In the genomic region with DNA sequence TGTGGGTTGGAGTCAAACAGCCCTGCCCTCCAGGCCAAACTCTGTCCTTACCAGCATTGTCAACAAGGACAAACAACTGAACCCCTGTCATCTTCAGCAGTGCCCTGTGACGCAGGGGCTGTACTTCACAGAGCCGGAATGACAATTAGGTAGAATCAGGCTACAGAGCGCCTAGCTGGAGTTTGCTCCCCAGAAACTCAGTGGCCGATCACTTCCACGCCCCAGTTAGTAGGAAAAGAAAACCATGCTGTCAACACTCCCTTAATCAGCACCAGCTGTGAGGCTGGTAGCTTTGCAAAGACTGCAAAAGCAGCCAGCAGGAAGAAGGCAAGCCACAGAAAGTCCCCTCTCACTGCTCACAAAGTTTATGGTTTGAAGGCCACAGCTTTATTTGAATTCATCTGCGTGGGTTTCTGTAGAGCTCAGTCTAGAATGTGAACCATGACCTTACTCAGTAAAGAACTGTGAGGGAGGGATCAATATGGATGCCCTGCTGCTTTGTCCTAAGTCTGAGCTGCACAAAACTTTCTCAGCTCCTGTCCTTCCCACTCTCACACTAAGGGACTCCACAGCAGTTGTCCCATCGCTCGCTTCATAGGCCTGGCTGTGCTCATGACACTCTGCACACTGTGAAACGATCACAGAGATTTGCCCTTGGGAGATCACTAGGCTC, we compare ENCODE assay signal across 13 mouse cellular contexts. TPM values are rescaled to one million over a fixed set of nuclear protein-coding genes. Genes with fewer than 3 reads are reported as not detected.
DNase-seq lines count a peak whose midpoint lies in the region; ATAC-seq lines count a peak whose summit lies in the region.
"Had no signal": no experiment of that assay in that cellular context is flagged by ENCODE, and none has a peak within 500 bp of the region (broad histone marks: within the 10 kb centered on the region; RNA-seq: fewer than 3 reads in every experiment).

No protein-coding gene starts in this region.

- H3K9ac ChIP-seq in midbrain, embryonic 11.5 days (ENCODE audit: low read length) = no peak overlapping the region
- H3K9ac ChIP-seq in midbrain, embryonic 15.5 days = no peak overlapping the region

- H3K27me3 ChIP-seq in heart, embryonic 10.5 days (ENCODE audit: insufficient read depth, poor library complexity, severe bottlenecking) = peaks cover 14% of the 10 kb centered on the region; the same call in 1 of the 2 replicates
- H3K27me3 ChIP-seq in midbrain, embryonic 11.5 days (ENCODE audit: control insufficient read depth, insufficient read depth, low read length) = no peaks in the 10 kb centered on the region
- no peaks in the 10 kb centered on the region; the same call in 1 of the 2 replicates for H3K27me3 ChIP-seq in midbrain, embryonic 15.5 days (replicated peaks)

- H3K36me3 ChIP-seq in heart, embryonic 10.5 days = no peaks in the 10 kb centered on the region
- H3K36me3 ChIP-seq in midbrain, embryonic 11.5 days (ENCODE audit: control insufficient read depth, insufficient read depth, low read length) = no peaks in the 10 kb centered on the region
- H3K36me3 ChIP-seq in midbrain, embryonic 15.5 days (replicated peaks) = no peaks in the 10 kb centered on the region

- H3K4me2 ChIP-seq in midbrain, embryonic 11.5 days = no peak overlapping the region
- H3K4me2 ChIP-seq in midbrain, embryonic 15.5 days = no peak overlapping the region

- H3K9me3 ChIP-seq in heart, embryonic 10.5 days = no peaks in the 10 kb centered on the region
- no peaks in the 10 kb centered on the region for H3K9me3 ChIP-seq in midbrain, embryonic 11.5 days (ENCODE audit: control insufficient read depth, low read length)
- H3K9me3 ChIP-seq in midbrain, embryonic 15.5 days = no peaks in the 10 kb centered on the region

- H3K4me3 ChIP-seq in heart, embryonic 10.5 days = no peak overlapping the region
- no peak overlapping the region for H3K4me3 ChIP-seq in midbrain, embryonic 11.5 days (ENCODE audit: low read depth, low read length)
- no peak overlapping the region for H3K4me3 ChIP-seq in midbrain, embryonic 15.5 days

- no peak for ATAC-seq in midbrain, embryonic 11.5 days (ENCODE audit: low FRiP score)
- no peak for ATAC-seq in midbrain, embryonic 15.5 days (replicated peaks)
- ATAC-seq in erythroblast, adult 5-6 weeks (replicated peaks; ENCODE audit: low FRiP score, poor library complexity, severe bottlenecking) = no peak

- H3K27ac ChIP-seq in heart, embryonic 10.5 days = no peak overlapping the region
- H3K27ac ChIP-seq in midbrain, embryonic 11.5 days (ENCODE audit: low read depth, low read length) = no peak overlapping the region
- no peak overlapping the region for H3K27ac ChIP-seq in midbrain, embryonic 15.5 days

- WGBS in heart, embryonic 10.5 days = 24% methylated on average over 9 of the region's 9 CpGs
- WGBS in midbrain, embryonic 11.5 days = 36% methylated on average over 9 of the region's 9 CpGs
- WGBS in midbrain, embryonic 15.5 days = 30% methylated on average over 9 of the region's 9 CpGs

- peak; percentile 95 for DNase-seq in heart, adult 11 months
- DNase-seq in heart, embryonic 10.5 days (ENCODE audit: low spot score) = no peak
- DNase-seq in midbrain, embryonic 11.5 days (ENCODE audit: low spot score, missing footprints) = peak; percentile 90
- DNase-seq in fibroblast of lung, adult 2 months (ENCODE audit: low read depth) = peak; percentile 36
- peak; percentile 55 for DNase-seq in retina, embryonic 14.5 days (ENCODE audit: low spot score)
- no peak for DNase-seq in cerebellum, adult 18-20 months
- DNase-seq: gastrocnemius, postnatal 36 days; midbrain, embryonic 14.5 days had no signal

- peaks cover 11% of the 10 kb centered on the region for H3K4me1 ChIP-seq in heart, embryonic 10.5 days
- peaks cover 3% of the 10 kb centered on the region; the same call in 1 of the 2 replicates for H3K4me1 ChIP-seq in midbrain, embryonic 11.5 days (ENCODE audit: control insufficient read depth, insufficient read depth, low read length)
- no peaks in the 10 kb centered on the region for H3K4me1 ChIP-seq in midbrain, embryonic 15.5 days

RNA-seq across cellular contexts. Expression of a gene that starts 26.6 kb away (rescaled TPM):
- polyA plus RNA-seq in heart, embryonic 10.5 days (2016; fragmentation: Nextera tagmentation; extraction: Ambion mirVana) = 0.32 and 2.8 TPM in 2 replicates
- polyA plus RNA-seq in midbrain, embryonic 11.5 days (2014; fragmentation: Nextera tagmentation; extraction: Ambion mirVana) = 1.7 and 1.9 TPM in 2 replicates
- polyA plus RNA-seq in midbrain, embryonic 15.5 days (2015; fragmentation: Nextera tagmentation; extraction: Ambion mirVana) = 4.3 and 5.2 TPM in 2 replicates
- not detected in 2 replicates for total RNA-seq in erythroblast, adult 5-6 weeks (2015; ENCODE audit: low replicate concordance)
- not detected in 2 replicates for total RNA-seq in erythroblast, adult 5-6 weeks (2017; ENCODE audit: low replicate concordance)
- total RNA-seq: MEL had no signal

RNA-seq across cellular contexts. Expression of a gene that starts 44.1 kb away (rescaled TPM):
- 0.69 and 4.3 TPM in 2 replicates for polyA plus RNA-seq in heart, embryonic 10.5 days (2016; fragmentation: Nextera tagmentation; extraction: Ambion mirVana)
- not detected in 2 replicates for polyA plus RNA-seq in midbrain, embryonic 11.5 days (2014; fragmentation: Nextera tagmentation; extraction: Ambion mirVana)
- not detected in 2 replicates for polyA plus RNA-seq in midbrain, embryonic 15.5 days (2015; fragmentation: Nextera tagmentation; extraction: Ambion mirVana)
- total RNA-seq in erythroblast, adult 5-6 weeks (2015; ENCODE audit: low replicate concordance) = not detected in 2 replicates
- not detected in 2 replicates for total RNA-seq in erythroblast, adult 5-6 weeks (2017; ENCODE audit: low replicate concordance)
- total RNA-seq: gastrocnemius, postnatal 36 days; layer of hippocampus, postnatal 10 days; MEL had no signal
- polyA plus RNA-seq: midbrain, embryonic 14.5 days had no signal

RNA-seq across cellular contexts. Expression of a gene that starts 57.0 kb away (rescaled TPM):
- polyA plus RNA-seq in heart, embryonic 10.5 days (2016; fragmentation: Nextera tagmentation; extraction: Ambion mirVana) = 0.05 and 0.36 TPM in 2 replicates
- not detected in 2 replicates for polyA plus RNA-seq in midbrain, embryonic 11.5 days (2014; fragmentation: Nextera tagmentation; extraction: Ambion mirVana)
- 0.10 and 0.17 TPM in 2 replicates for polyA plus RNA-seq in midbrain, embryonic 15.5 days (2015; fragmentation: Nextera tagmentation; extraction: Ambion mirVana)
- total RNA-seq in erythroblast, adult 5-6 weeks (2015; ENCODE audit: low replicate concordance) = not detected in 2 replicates
- total RNA-seq in erythroblast, adult 5-6 weeks (2017; ENCODE audit: low replicate concordance) = not detected in 2 replicates
- total RNA-seq: gastrocnemius, postnatal 36 days; layer of hippocampus, postnatal 10 days; MEL had no signal
- polyA plus RNA-seq: midbrain, embryonic 14.5 days; spleen, adult 2 months had no signal

Comparison
In these comparisons a context has a peak if more than half of its experiments do, and no peak if none do; other contexts are left out.
1. DNase-seq: peak in heart, adult 11 months (single experiment), midbrain, embryonic 11.5 days (single experiment), fibroblast of lung, adult 2 months (single experiment) and retina, embryonic 14.5 days (single experiment); none in heart, embryonic 10.5 days (single experiment) and cerebellum, adult 18-20 months (0 of 2).